Mouse (Mus musculus) stomach, embryonic 16.5 days (tissue): ENCODE results near the gene Mlh1. TPM values are rescaled to one million over a fixed set of nuclear protein-coding genes. Genes with fewer than 3 reads are reported as not detected.

Experiments
- ATAC-seq: fragments of 200-750 bp; cut with Nextera tagmentation; 2 replicates; pipeline ENCODE4 v1.8.0; 2017; ENCODE audit warnings: moderate number of reproducible peaks, moderate TSS enrichment; ENCODE audit not compliant: insufficient read depth, low FRiP score
- H3K27ac ChIP-seq: fragments of 300-500 bp; sonication (generic); 2 replicates; pipeline ENCODE4 v1.5.1; 2014; ENCODE audit warnings: low read length
- H3K27me3 ChIP-seq: fragments of 300-500 bp; sonication (generic); 2 replicates; pipeline ENCODE4 v1.6.1; 2014; ENCODE audit warnings: low read length, control low read depth, mixed read lengths; ENCODE audit not compliant: control insufficient read depth, insufficient read depth
- H3K36me3 ChIP-seq: fragments of 300-500 bp; sonication (generic); 2 replicates; pipeline ENCODE4 v1.6.1; 2014; ENCODE audit warnings: low read length; ENCODE audit not compliant: control insufficient read depth, insufficient read depth
- H3K4me1 ChIP-seq: fragments of 300-500 bp; sonication (generic); 2 replicates; pipeline ENCODE4 v1.6.1; 2014; ENCODE audit warnings: low read length, control low read depth, mixed read lengths; ENCODE audit not compliant: control insufficient read depth, insufficient read depth
- H3K4me2 ChIP-seq: fragments of 300-500 bp; sonication (generic); 2 replicates; pipeline ENCODE4 v1.6.1; 2014; ENCODE audit warnings: low read depth, low read length, mixed read lengths
- H3K4me3 ChIP-seq: fragments of 300-500 bp; sonication (generic); replicated peaks from 2 replicates; pipeline ENCODE4 v1.5.1; 2014; ENCODE audit warnings: mild to moderate bottlenecking, low read length
- H3K9ac ChIP-seq: fragments of 300-500 bp; sonication (generic); 2 replicates; pipeline ENCODE4 v1.6.1; 2014; ENCODE audit warnings: low read length
- H3K9me3 ChIP-seq: fragments of 300-500 bp; sonication (generic); replicated peaks from 2 replicates; pipeline ENCODE4 v1.6.1; 2016; ENCODE audit warnings: low read length, control low read depth; ENCODE audit not compliant: control insufficient read depth
- WGBS: fragments of 180-500 bp; shearing (Covaris S2); extraction: QIAGEN DNeasy Blood & Tissue Kit; methylation state at CpG from one replicate; pipeline ENCODE4 v1.1.7; 2014; 5-methylcytosine and 5-hydroxymethylcytosine counted together
- polyA plus RNA-seq: library from polyadenylated mRNA; unstranded; fragments of >200 nt; fragmentation: Nextera tagmentation; extraction: Ambion mirVana; gene quantifications from 2 replicates; pipeline ENCODE4 v1.2.1, GENCODE M21; 2015

The Mlh1 gene
- polyA plus RNA-seq, 1 experiment from 2014 or later, result 35.5 TPM

- no peaks in the 10 kb centered on the region for H3K9me3 ChIP-seq
- H3K4me2 ChIP-seq, result peak overlapping the region; percentile 48
- peak overlapping the region; percentile 28; the same call in 1 of the 2 replicates for H3K4me3 ChIP-seq
- H3K36me3 ChIP-seq, result no peaks in the 10 kb centered on the region
- ATAC-seq, result peak; percentile 84
- peak overlapping the region; percentile 18; the same call in 1 of the 2 replicates for H3K9ac ChIP-seq
- peak overlapping the region; percentile 75 for H3K27ac ChIP-seq
- peaks cover 6% of the 10 kb centered on the region for H3K4me1 ChIP-seq
- 14% methylated on average over 21 of the region's 21 CpGs for WGBS
- no peaks in the 10 kb centered on the region for H3K27me3 ChIP-seq
Observed at GRCm38 (mm10) chr9:111289832-111290339, 18.3 kb upstream of the Mlh1 start.

- Histone ChIP-seq H3K9me3 (no peaks in the 10 kb centered on the region), H3K27ac (peak overlapping the region; percentile 75), H3K9ac (peak overlapping the region; percentile 18; the same call in 1 of the 2 replicates), H3K36me3 (no peaks in the 10 kb centered on the region), H3K4me1 (peaks cover 6% of the 10 kb centered on the region), H3K27me3 (no peaks in the 10 kb centered on the region), H3K4me3 (peak overlapping the region; percentile 28; the same call in 1 of the 2 replicates), H3K4me2 (peak overlapping the region; percentile 48)
- ATAC-seq, result peak; percentile 85
- 42% methylated on average over 9 of the region's 9 CpGs for WGBS
Observed at GRCm38 (mm10) chr9:111289294-111289831, 17.8 kb upstream of the Mlh1 start.

- 90% methylated on average over 4 of the region's 4 CpGs for WGBS
Observed at GRCm38 (mm10) chr9:111287956-111288355, 16.4 kb upstream of the Mlh1 start.

GRCm38 (mm10) chr9:111286468-111286867 is 14.9 kb upstream of the Mlh1 start:
- Histone ChIP-seq H3K4me1 (peaks cover 6% of the 10 kb centered on the region), H3K27me3 (no peaks in the 10 kb centered on the region), H3K4me3 (no peak overlapping the region), H3K4me2 (no peak overlapping the region), H3K9ac (no peak overlapping the region), H3K9me3 (no peaks in the 10 kb centered on the region), H3K36me3 (no peaks in the 10 kb centered on the region), H3K27ac (no peak overlapping the region)
- WGBS, result 79% methylated on average over 2 of the region's 2 CpGs
- ATAC-seq, result no peak

More at GRCm38 (mm10) chr9:111287956-111288355, 16.4 kb upstream of the Mlh1 start:
- H3K27me3 ChIP-seq, result no peaks in the 10 kb centered on the region
- H3K9me3 ChIP-seq, result no peaks in the 10 kb centered on the region
- H3K4me3 ChIP-seq, result no peak overlapping the region
- ATAC-seq, result no peak
- H3K4me2 ChIP-seq, result no peak overlapping the region
- H3K4me1 ChIP-seq, result peaks cover 6% of the 10 kb centered on the region
- H3K27ac ChIP-seq, result no peak overlapping the region
- no peaks in the 10 kb centered on the region for H3K36me3 ChIP-seq
- no peak overlapping the region for H3K9ac ChIP-seq

- peaks cover 6% of the 10 kb centered on the region for H3K4me1 ChIP-seq
- H3K27ac ChIP-seq, result no peak overlapping the region
- 21% methylated on average over 5 of the region's 5 CpGs for WGBS
- no peak overlapping the region for H3K4me2 ChIP-seq
- no peaks in the 10 kb centered on the region for H3K27me3 ChIP-seq
- no peaks in the 10 kb centered on the region for H3K36me3 ChIP-seq
- no peak overlapping the region for H3K9ac ChIP-seq
- no peak overlapping the region for H3K4me3 ChIP-seq
- no peaks in the 10 kb centered on the region for H3K9me3 ChIP-seq
- ATAC-seq, result no peak
Observed at GRCm38 (mm10) chr9:111285676-111286075, 14.1 kb upstream of the Mlh1 start.

GRCm38 (mm10) chr9:111285061-111285460 is 13.5 kb upstream of the Mlh1 start:
- Histone ChIP-seq H3K4me3 (no peak overlapping the region), H3K9ac (no peak overlapping the region), H3K27me3 (no peaks in the 10 kb centered on the region), H3K36me3 (no peaks in the 10 kb centered on the region), H3K4me1 (peaks cover 6% of the 10 kb centered on the region), H3K9me3 (no peaks in the 10 kb centered on the region), H3K27ac (no peak overlapping the region), H3K4me2 (no peak overlapping the region)
- 50% methylated on average over 3 of the region's 3 CpGs for WGBS
- no peak for ATAC-seq

- H3K4me2 ChIP-seq, result peak overlapping the region; percentile 74
- H3K4me3 ChIP-seq, result peak overlapping the region; percentile 10; the same call in 1 of the 2 replicates
- peaks cover 26% of the 10 kb centered on the region for H3K4me1 ChIP-seq
- H3K27ac ChIP-seq, result no peak overlapping the region
- WGBS, result 25% methylated on average over 1 of the region's 1 CpGs
- ATAC-seq, result no peak
- H3K36me3 ChIP-seq, result peaks cover 11% of the 10 kb centered on the region
- no peaks in the 10 kb centered on the region for H3K27me3 ChIP-seq
- H3K9me3 ChIP-seq, result no peaks in the 10 kb centered on the region
- peak overlapping the region; percentile 17; the same call in 1 of the 2 replicates for H3K9ac ChIP-seq
Observed at GRCm38 (mm10) chr9:111275156-111275555, 3.6 kb upstream of the Mlh1 start.

GRCm38 (mm10) chr9:111273958-111274357 is 2.4 kb upstream of the Mlh1 start:
- no peaks in the 10 kb centered on the region for H3K27me3 ChIP-seq
- H3K27ac ChIP-seq, result no peak overlapping the region
- 58% methylated on average over 1 of the region's 1 CpGs for WGBS
- H3K4me2 ChIP-seq, result peak overlapping the region; percentile 74
- H3K4me1 ChIP-seq, result peaks cover 27% of the 10 kb centered on the region
- peak overlapping the region; percentile 17; the same call in 1 of the 2 replicates for H3K4me3 ChIP-seq
- H3K36me3 ChIP-seq, result peaks cover 9% of the 10 kb centered on the region
- no peak overlapping the region for H3K9ac ChIP-seq
- ATAC-seq, result no peak
- H3K9me3 ChIP-seq, result no peaks in the 10 kb centered on the region

GRCm38 (mm10) chr9:111272996-111273785 is 1.6 kb upstream of the Mlh1 start:
- H3K4me3 ChIP-seq, result peak overlapping the region; percentile 93
- H3K9me3 ChIP-seq, result no peaks in the 10 kb centered on the region
- no peak for ATAC-seq
- peaks cover 27% of the 10 kb centered on the region for H3K4me1 ChIP-seq
- H3K27me3 ChIP-seq, result no peaks in the 10 kb centered on the region
- 52% methylated on average over 15 of the region's 15 CpGs for WGBS
- peaks cover 9% of the 10 kb centered on the region for H3K36me3 ChIP-seq
- peak overlapping the region; percentile 92 for H3K9ac ChIP-seq
- peak overlapping the region; percentile 74 for H3K4me2 ChIP-seq
- no peak overlapping the region for H3K27ac ChIP-seq
